Mouse (Mus musculus) brain, embryonic 14.5 days (tissue): ENCODE data around the gene Usp48.

Experiments
- CTCF ChIP-seq: fragments of 200-500 bp; IDR thresholded peaks from 2 replicates; pipeline ENCODE4 v1.5.1; 2012; ENCODE audit warnings: inconsistent platforms, mild to moderate bottlenecking, moderate library complexity, borderline replicate concordance; ENCODE audit not compliant: insufficient read depth, insufficient read length; ENCODE audit errors: extremely low read depth
- POLR2A ChIP-seq: fragments of 200-500 bp; IDR thresholded peaks from 2 replicates; pipeline ENCODE4 v1.6.1; 2012; ENCODE audit warnings: mild to moderate bottlenecking, inconsistent platforms, borderline replicate concordance; ENCODE audit not compliant: poor library complexity, insufficient read depth, insufficient read length, severe bottlenecking; ENCODE audit errors: extremely low read depth

DNA sequence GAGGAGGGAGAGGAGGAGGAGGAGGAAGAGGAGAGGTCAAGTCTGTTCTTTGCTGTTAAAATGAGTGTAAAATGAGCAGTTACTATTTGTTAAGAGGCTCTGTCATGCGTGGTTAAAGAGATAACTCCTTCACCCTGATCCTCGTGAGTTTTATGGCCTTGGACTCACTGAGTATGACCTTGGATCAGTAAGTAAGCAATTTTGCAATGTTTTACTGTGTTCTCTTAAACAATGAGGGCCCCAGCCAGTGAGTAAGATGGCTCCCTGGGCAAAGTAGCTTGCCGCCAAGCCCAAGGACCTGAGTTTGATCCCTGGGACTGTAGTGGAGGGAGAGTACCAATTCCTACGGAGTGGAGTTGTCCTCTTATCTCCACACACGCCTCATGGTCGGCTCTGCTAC is 107.4 kb downstream of the Usp48 start:
- TF ChIP-seq POLR2A: no peak
- TF ChIP-seq CTCF: no peak
